ENCODE assay signal across 25 mouse cellular contexts in genomic region chr5:140013652-140014051, GRCm38 (mm10).
DNase-seq lines count a peak whose midpoint lies in the region; ATAC-seq and TF ChIP-seq lines count a peak whose summit lies in the region.
"Had no signal": no experiment of that assay in that cellular context is flagged by ENCODE, and none has a peak within 500 bp of the region (broad histone marks: within the 10 kb centered on the region; RNA-seq: fewer than 3 reads in every experiment).

No protein-coding gene starts in this region.

- peaks cover 34% of the 10 kb centered on the region for H3K4me1 ChIP-seq in heart, embryonic 10.5 days
- H3K4me1 ChIP-seq in heart, embryonic 11.5 days (ENCODE audit: control insufficient read depth, insufficient read depth, low read length) = peaks cover 16% of the 10 kb centered on the region
- H3K4me1 ChIP-seq in limb, embryonic 12.5 days (replicated peaks) = peaks cover 34% of the 10 kb centered on the region
- H3K4me1 ChIP-seq in limb, embryonic 10.5 days = peaks cover 23% of the 10 kb centered on the region

- WGBS in heart, embryonic 10.5 days = 58% methylated on average over 5 of the region's 5 CpGs
- 73% methylated on average over 5 of the region's 5 CpGs for WGBS in heart, embryonic 11.5 days (ENCODE audit: insufficient replicate concordance)
- WGBS in limb, embryonic 12.5 days = 59% methylated on average over 5 of the region's 5 CpGs
- WGBS in limb, embryonic 10.5 days = 76% methylated on average over 5 of the region's 5 CpGs

- no peak for TF ChIP-seq POLR2A in myocyte (IDR thresholded peaks at IDR 0.05; ENCODE audit: insufficient read length, low read depth)

- H3K27ac ChIP-seq in heart, embryonic 10.5 days = peak overlapping the region; percentile 59; the same call in 1 of the 2 replicates
- no peak overlapping the region for H3K27ac ChIP-seq in heart, embryonic 11.5 days (ENCODE audit: low read depth, low read length)
- H3K27ac ChIP-seq in limb, embryonic 12.5 days = peak overlapping the region; percentile 35; the same call in 1 of the 2 replicates
- H3K27ac ChIP-seq in limb, embryonic 10.5 days = no peak overlapping the region
- H3K27ac ChIP-seq: embryonic facial prominence, embryonic 12.5 days; forebrain, embryonic 15.5 days; hindbrain, embryonic 12.5 days; layer of hippocampus, adult 2 months had no signal

- no peak overlapping the region for H3K4me3 ChIP-seq in heart, embryonic 10.5 days
- no peak overlapping the region for H3K4me3 ChIP-seq in heart, embryonic 11.5 days (ENCODE audit: low read depth, low read length)
- no peak overlapping the region for H3K4me3 ChIP-seq in limb, embryonic 12.5 days (replicated peaks)
- H3K4me3 ChIP-seq in limb, embryonic 10.5 days = no peak overlapping the region
- no peak overlapping the region for H3K4me3 ChIP-seq in myocyte
- H3K4me3 ChIP-seq: embryonic facial prominence, embryonic 12.5 days; erythroblast, embryonic 14.5 days; forebrain, embryonic 15.5 days; heart, embryonic 12.5 days; hindbrain, embryonic 12.5 days; layer of hippocampus, adult 2 months; megakaryocyte, embryonic 14.5 days had no signal

- H3K9me3 ChIP-seq in heart, embryonic 10.5 days = no peaks in the 10 kb centered on the region
- no peaks in the 10 kb centered on the region for H3K9me3 ChIP-seq in heart, embryonic 11.5 days (replicated peaks; ENCODE audit: control insufficient read depth, low read length)
- H3K9me3 ChIP-seq in limb, embryonic 12.5 days = no peaks in the 10 kb centered on the region
- H3K9me3 ChIP-seq in limb, embryonic 10.5 days (replicated peaks) = no peaks in the 10 kb centered on the region
- H3K9me3 ChIP-seq: embryonic facial prominence, embryonic 12.5 days; forebrain, embryonic 15.5 days; heart, embryonic 12.5 days; hindbrain, embryonic 12.5 days; megakaryocyte, embryonic 14.5 days had no signal

- H3K36me3 ChIP-seq in heart, embryonic 10.5 days = 0 out of 2 replicates have a peak, but pooled peaks cover 3% of the 10 kb centered on the region
- H3K36me3 ChIP-seq in heart, embryonic 11.5 days (ENCODE audit: control insufficient read depth, insufficient read depth, low read length) = no peaks in the 10 kb centered on the region
- 0 out of 2 replicates have a peak, but pooled peaks cover 5% of the 10 kb centered on the region for H3K36me3 ChIP-seq in limb, embryonic 12.5 days
- peaks cover 5% of the 10 kb centered on the region for H3K36me3 ChIP-seq in limb, embryonic 10.5 days
- H3K36me3 ChIP-seq in myocyte (ENCODE audit: control insufficient read depth, insufficient read depth) = no peaks in the 10 kb centered on the region
- H3K36me3 ChIP-seq: embryonic facial prominence, embryonic 12.5 days; forebrain, embryonic 15.5 days; hindbrain, embryonic 12.5 days had no signal

- H3ac ChIP-seq in myocyte (ENCODE audit: control insufficient read depth, insufficient read length) = no peak overlapping the region

- ATAC-seq in heart, embryonic 11.5 days (replicated peaks; ENCODE audit: insufficient number of reproducible peaks, low FRiP score, low TSS enrichment) = no peak
- no peak for ATAC-seq in limb, embryonic 12.5 days (ENCODE audit: insufficient number of reproducible peaks, insufficient read depth, low FRiP score, low TSS enrichment, low read depth)
- ATAC-seq: inflammation-experienced regulatory T-cells, adult 6 months had no signal

- no peaks in the 10 kb centered on the region for H3K27me3 ChIP-seq in heart, embryonic 10.5 days (ENCODE audit: insufficient read depth, poor library complexity, severe bottlenecking)
- no peaks in the 10 kb centered on the region for H3K27me3 ChIP-seq in heart, embryonic 11.5 days (ENCODE audit: control insufficient read depth, insufficient read depth, low read length)
- H3K27me3 ChIP-seq in limb, embryonic 12.5 days = no peaks in the 10 kb centered on the region
- H3K27me3 ChIP-seq in limb, embryonic 10.5 days (ENCODE audit: low read depth, poor library complexity, severe bottlenecking) = no peaks in the 10 kb centered on the region
- no peaks in the 10 kb centered on the region for H3K27me3 ChIP-seq in myocyte (ENCODE audit: control insufficient read depth, insufficient read depth, insufficient read length)
- H3K27me3 ChIP-seq: CH12.LX; embryonic facial prominence, embryonic 12.5 days; forebrain, embryonic 15.5 days; heart, embryonic 12.5 days; hindbrain, embryonic 12.5 days had no signal

- H3K9ac ChIP-seq in heart, embryonic 11.5 days (ENCODE audit: low read depth, low read length) = no peak overlapping the region
- 0 out of 2 replicates have a peak overlapping the region, but pooled peaks have one; percentile 27 for H3K9ac ChIP-seq in limb, embryonic 12.5 days (replicated peaks)
- H3K9ac ChIP-seq: embryonic facial prominence, embryonic 12.5 days; forebrain, embryonic 15.5 days; heart, embryonic 12.5 days; hindbrain, embryonic 12.5 days had no signal

- DNase-seq in heart, embryonic 10.5 days (ENCODE audit: low spot score) = no peak
- no peak for DNase-seq in limb, embryonic 10.5 days (ENCODE audit: low spot score)
- DNase-seq in 3T3-L1 (ENCODE audit: low read depth, low spot score) = peak; percentile 73
- DNase-seq in spleen, postnatal 36 days (ENCODE audit: low spot score in 2 of 2) = no peak
- no peak for DNase-seq in natural killer cell, adult 2 months (ENCODE audit: low spot score in 2 of 2)
- DNase-seq: adrenal gland, adult 2 months; cerebellum, adult 9-10 months; gastrocnemius, postnatal 14 days; kidney, adult 2 months; kidney, postnatal 10 days; layer of hippocampus, postnatal 36 days; spleen, adult 18-20 months; thymus, postnatal 36 days had no signal

- H3K79me2 ChIP-seq in myocyte (ENCODE audit: control insufficient read depth, insufficient read depth) = no peaks in the 10 kb centered on the region

- H3K4me2 ChIP-seq in heart, embryonic 11.5 days = no peak overlapping the region
- no peak overlapping the region for H3K4me2 ChIP-seq in limb, embryonic 12.5 days
- peak overlapping the region; percentile 30 for H3K4me2 ChIP-seq in myocyte (ENCODE audit: low read depth)
- H3K4me2 ChIP-seq: embryonic facial prominence, embryonic 12.5 days; forebrain, embryonic 15.5 days; heart, embryonic 12.5 days; hindbrain, embryonic 12.5 days had no signal

TF ChIP-seq in myocyte, 11 proteins besides CTCF, POLR2A, EP300 and RAD21:
- TF ChIP-seq MYOD1 (IDR thresholded peaks at IDR 0.05; ENCODE audit: control insufficient read depth in 1 of 3, insufficient read length in 2 of 3, low read depth in 2 of 3) = peak in 2 of 3 experiments; percentile 10 to 16
- TF ChIP-seq SRF (IDR thresholded peaks at IDR 0.05; ENCODE audit: control insufficient read depth, insufficient read length, low read depth) = no peak
- TF ChIP-seq MYOG (IDR thresholded peaks at IDR 0.05; ENCODE audit: control insufficient read depth in 1 of 3, insufficient read depth in 1 of 3, insufficient read length in 2 of 3, low read depth in 2 of 3) = peak in 2 of 3 experiments; percentile 4 to 54
- no peak for TF ChIP-seq MAX (IDR thresholded peaks at IDR 0.05; ENCODE audit: low read depth)

Comparison
In these comparisons a context has a peak if more than half of its experiments do, and no peak if none do; other contexts are left out.
1. H3K27ac ChIP-seq: peak in heart, embryonic 10.5 days (single experiment) and limb, embryonic 12.5 days (single experiment); none in heart, embryonic 11.5 days (single experiment) and limb, embryonic 10.5 days (single experiment).